Mouse (Mus musculus): ENCODE data around the gene Pcsk5.

GRCm38 (mm10) chr19:17748331-17748730, 89.1 kb downstream of the Pcsk5 start:
- TF ChIP-seq CTCF (IDR thresholded peaks at IDR 0.05; ENCODE audit: extremely low read depth, insufficient read length, insufficient replicate concordance, low read depth, low read length): no peak
- no peak for TF ChIP-seq POLR2A (IDR thresholded peaks at IDR 0.05; ENCODE audit: low read depth, low read length)
